In the genomic region with DNA sequence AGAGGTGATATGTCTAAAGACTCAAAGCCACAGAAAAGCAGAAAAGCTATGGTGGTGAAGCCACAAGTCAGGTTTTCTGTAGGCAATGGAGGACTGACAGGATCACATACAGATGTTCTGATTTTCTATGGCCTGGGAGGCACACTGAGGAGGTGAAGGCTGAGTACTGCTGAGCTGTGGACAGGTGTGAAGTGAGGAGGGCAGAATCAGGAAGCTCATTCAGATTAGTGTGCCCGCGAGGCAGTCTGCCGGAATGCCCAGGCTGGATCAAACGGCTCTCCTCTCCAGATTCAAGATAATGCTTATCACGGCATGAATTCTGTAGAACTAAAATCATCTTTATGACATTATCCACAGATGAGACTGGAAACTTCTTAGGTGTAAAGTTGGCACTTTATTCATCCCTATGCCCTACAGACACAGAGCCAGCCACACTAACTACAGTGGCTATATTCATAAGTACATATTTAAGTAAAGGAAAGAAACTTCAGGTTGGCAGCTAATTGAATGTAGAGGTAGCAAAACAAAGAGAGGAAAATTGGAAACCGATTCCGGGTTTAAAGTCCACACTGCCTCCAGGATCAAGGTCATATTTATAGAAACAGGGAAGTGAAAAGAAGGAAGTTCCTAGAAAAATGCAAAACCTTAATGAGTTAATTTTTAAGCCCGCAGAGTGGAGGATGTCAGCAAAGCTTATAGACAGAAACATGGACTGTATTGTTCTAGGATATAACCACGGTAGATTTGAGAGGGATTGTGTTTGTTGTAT, we compare ENCODE assay signal across 26 mouse cellular contexts. TPM values are rescaled to one million over a fixed set of nuclear protein-coding genes. Genes with fewer than 3 reads are reported as not detected.
DNase-seq lines count a peak whose midpoint lies in the region; ATAC-seq and TF ChIP-seq lines count a peak whose summit lies in the region.
"Had no signal": no experiment of that assay in that cellular context is flagged by ENCODE, and none has a peak within 500 bp of the region (broad histone marks: within the 10 kb centered on the region; RNA-seq: fewer than 3 reads in every experiment).

No protein-coding gene starts in this region.

- no peaks in the 10 kb centered on the region for H3K36me3 ChIP-seq in heart, embryonic 14.5 days (ENCODE audit: control insufficient read depth, insufficient read depth, low read length)
- H3K36me3 ChIP-seq in intestine, postnatal 0 days (ENCODE audit: control insufficient read depth, insufficient read depth): no peaks in the 10 kb centered on the region
- H3K36me3 ChIP-seq in stomach, postnatal 0 days (ENCODE audit: control insufficient read depth, insufficient read depth, low read length): no peaks in the 10 kb centered on the region
- H3K36me3 ChIP-seq: embryonic facial prominence, embryonic 12.5 days; forebrain, embryonic 15.5 days; heart, embryonic 13.5 days; hindbrain, embryonic 13.5 days; liver, embryonic 12.5 days had no signal

- no peak overlapping the region for H3K27ac ChIP-seq in heart, embryonic 14.5 days (replicated peaks in 1 of 2; ENCODE audit: control insufficient read depth in 1 of 2, insufficient read depth in 1 of 2, low read depth in 2 of 2, low read length in 2 of 2)
- peak overlapping the region; percentile 86 for H3K27ac ChIP-seq in intestine, postnatal 0 days (ENCODE audit: low read depth, low read length)
- H3K27ac ChIP-seq in stomach, postnatal 0 days (replicated peaks): peak overlapping the region; percentile 83
- H3K27ac ChIP-seq: embryonic facial prominence, embryonic 12.5 days; forebrain, embryonic 15.5 days; heart, embryonic 13.5 days; hindbrain, embryonic 13.5 days; liver, embryonic 12.5 days had no signal

- no peak for DNase-seq in heart, postnatal 36 days
- DNase-seq in stomach, postnatal 0 days (ENCODE audit: low spot score): peak; percentile 34
- no peak for DNase-seq in thymus, postnatal 4 days
- no peak for DNase-seq in adrenal gland, adult 2 months
- DNase-seq in cerebellum, adult 11-12 months: no peak
- DNase-seq: adrenal gland, postnatal 14 days; cerebellum, adult 18-20 months; cerebellum, postnatal 25 days; embryo, embryonic 11 days; heart, postnatal 14 days; kidney, adult 2 months; kidney, postnatal 36 days; layer of hippocampus, postnatal 36 days; left cerebral cortex, postnatal 4 days; liver, postnatal 0 days had no signal

- intact Hi-C loops in heart, postnatal 36 days (cut with DNase I): no loop called here

- no peak overlapping the region for H3K4me3 ChIP-seq in heart, embryonic 14.5 days (ENCODE audit: control insufficient read depth in 1 of 2, insufficient read depth in 1 of 2, low read depth in 1 of 2, low read length in 2 of 2)
- no peak overlapping the region for H3K4me3 ChIP-seq in intestine, postnatal 0 days (ENCODE audit: low read depth, low read length)
- no peak overlapping the region for H3K4me3 ChIP-seq in stomach, postnatal 0 days (ENCODE audit: low read depth, low read length)
- H3K4me3 ChIP-seq: embryonic facial prominence, embryonic 12.5 days; forebrain, embryonic 15.5 days; heart, embryonic 13.5 days; hindbrain, embryonic 13.5 days; liver, embryonic 12.5 days had no signal

- H3K9me3 ChIP-seq in heart, embryonic 14.5 days (ENCODE audit: control insufficient read depth, low read length): no peaks in the 10 kb centered on the region
- no peaks in the 10 kb centered on the region for H3K9me3 ChIP-seq in intestine, postnatal 0 days (ENCODE audit: control insufficient read depth)
- H3K9me3 ChIP-seq in stomach, postnatal 0 days (ENCODE audit: control insufficient read depth, low read length): no peaks in the 10 kb centered on the region
- H3K9me3 ChIP-seq: embryonic facial prominence, embryonic 12.5 days; forebrain, embryonic 15.5 days; heart, embryonic 13.5 days; hindbrain, embryonic 13.5 days; liver, embryonic 12.5 days had no signal

- H3K27me3 ChIP-seq in heart, embryonic 14.5 days (ENCODE audit: control insufficient read depth, insufficient read depth, low read length): no peaks in the 10 kb centered on the region
- H3K27me3 ChIP-seq in intestine, postnatal 0 days (replicated peaks; ENCODE audit: control insufficient read depth, insufficient read depth, low read length): no peaks in the 10 kb centered on the region
- H3K27me3 ChIP-seq in stomach, postnatal 0 days (ENCODE audit: control insufficient read depth, insufficient read depth, low read length): no peaks in the 10 kb centered on the region
- H3K27me3 ChIP-seq: CH12.LX; embryonic facial prominence, embryonic 12.5 days; forebrain, embryonic 15.5 days; hindbrain, embryonic 13.5 days; liver, embryonic 12.5 days had no signal

- TF ChIP-seq EP300 in stomach, postnatal 0 days (optimal IDR thresholded peaks at IDR 0.05): no peak

- ATAC-seq in heart, embryonic 14.5 days (ENCODE audit: insufficient number of reproducible peaks, insufficient read depth, low FRiP score, low read depth): no peak
- ATAC-seq in intestine, postnatal 0 days: peak; percentile 85
- ATAC-seq in monocyte, adult 5-6 weeks (replicated peaks; ENCODE audit: insufficient number of reproducible peaks, low FRiP score, low TSS enrichment, poor library complexity, severe bottlenecking): 0 out of 2 replicates have a peak, but pooled peaks have one; percentile 34
- peak; percentile 86 for ATAC-seq in stomach, postnatal 0 days (ENCODE audit: low FRiP score, low TSS enrichment)
- ATAC-seq: forebrain, embryonic 15.5 days; liver, embryonic 12.5 days; liver, postnatal 0 days; lung, postnatal 0 days had no signal

- TF ChIP-seq CTCF in intestine, postnatal 0 days (IDR thresholded peaks at IDR 0.05; ENCODE audit: low read depth): no peak
- TF ChIP-seq CTCF in stomach, postnatal 0 days (IDR thresholded peaks at IDR 0.05; ENCODE audit: low read depth): no peak

- H3K4me1 ChIP-seq in heart, embryonic 14.5 days (ENCODE audit: control insufficient read depth in 2 of 2, insufficient read depth in 2 of 2, low read length in 2 of 2): peaks cover 9 to 13% of the 10 kb centered on the region in 2 experiments
- peaks cover 3% of the 10 kb centered on the region; the same call in 1 of the 2 replicates for H3K4me1 ChIP-seq in intestine, postnatal 0 days (replicated peaks; ENCODE audit: control insufficient read depth, insufficient read depth, low read length)
- no peaks in the 10 kb centered on the region for H3K4me1 ChIP-seq in stomach, postnatal 0 days (replicated peaks; ENCODE audit: control insufficient read depth, insufficient read depth)
- H3K4me1 ChIP-seq: embryonic facial prominence, embryonic 12.5 days; forebrain, embryonic 15.5 days; hindbrain, embryonic 13.5 days; liver, embryonic 12.5 days had no signal

- no peak overlapping the region for H3K9ac ChIP-seq in heart, embryonic 14.5 days (ENCODE audit: low read length)
- H3K9ac ChIP-seq in intestine, postnatal 0 days (ENCODE audit: low read depth, low read length): no peak overlapping the region
- no peak overlapping the region for H3K9ac ChIP-seq in stomach, postnatal 0 days (ENCODE audit: low read length)
- H3K9ac ChIP-seq: embryonic facial prominence, embryonic 12.5 days; forebrain, embryonic 15.5 days; heart, embryonic 13.5 days; hindbrain, embryonic 13.5 days; liver, embryonic 12.5 days; liver, postnatal 0 days had no signal

- H3K4me2 ChIP-seq in heart, embryonic 14.5 days (ENCODE audit: low read length): 0 out of 2 replicates have a peak overlapping the region, but pooled peaks have one; percentile 8
- H3K4me2 ChIP-seq in intestine, postnatal 0 days (replicated peaks; ENCODE audit: low read depth): peak overlapping the region; percentile 17; the same call in 1 of the 2 replicates
- no peak overlapping the region for H3K4me2 ChIP-seq in stomach, postnatal 0 days (replicated peaks; ENCODE audit: low read depth)
- H3K4me2 ChIP-seq: embryonic facial prominence, embryonic 12.5 days; forebrain, embryonic 15.5 days; heart, embryonic 13.5 days; hindbrain, embryonic 13.5 days; liver, embryonic 12.5 days; midbrain, embryonic 11.5 days had no signal

- WGBS in heart, embryonic 14.5 days: 33% methylated on average over 9 of the region's 9 CpGs
- 32% methylated on average over 9 of the region's 9 CpGs for WGBS in intestine, postnatal 0 days
- WGBS in stomach, postnatal 0 days: 53% methylated on average over 9 of the region's 9 CpGs

RNA-seq across cellular contexts. Expression of a gene that starts 40.8 kb away (rescaled TPM):
- 9.0 and 9.7 TPM in 2 replicates for polyA plus RNA-seq in heart, embryonic 14.5 days (2014; fragmentation: Nextera tagmentation; extraction: Ambion mirVana)
- 1 to 10 TPM; 1.8 to 1.9 TPM for total RNA-seq in heart, postnatal 36 days (2021)
- polyA plus RNA-seq in intestine, postnatal 0 days (2015; fragmentation: Nextera tagmentation; extraction: Ambion mirVana): 11.6 and 14.6 TPM in 2 replicates
- total RNA-seq in monocyte, adult 5-6 weeks (2017): not detected in 3 replicates
- polyA plus RNA-seq in stomach, postnatal 0 days (2015; fragmentation: Nextera tagmentation; extraction: Ambion mirVana): 29.4 and 31.2 TPM in 2 replicates
- total RNA-seq in adrenal gland, adult 2 months (2021): 10 to 100 TPM; 13.9 to 14.7 TPM
- polyA plus RNA-seq in adrenal gland, adult 2 months (2012; rRNA removed): 15.6 and 21.5 TPM in 2 replicates
- total RNA-seq: CH12.LX had no signal

Comparison
In these comparisons a context has a peak if more than half of its experiments do, and no peak if none do; other contexts are left out.
1. H3K27ac ChIP-seq: peak in intestine, postnatal 0 days (single experiment) and stomach, postnatal 0 days (single experiment); none in heart, embryonic 14.5 days (0 of 2).